Mouse (Mus musculus): ENCODE measurements around the gene Plcl1.

- TF ChIP-seq MAZ (IDR thresholded peaks at IDR 0.05; ENCODE audit: low read depth, low read length) (no peak), ZKSCAN1 (IDR thresholded peaks at IDR 0.05; ENCODE audit: low read depth, low read length) (no peak), POLR2AphosphoS2 (IDR thresholded peaks at IDR 0.05; ENCODE audit: low read length) (no peak), EP300 (IDR thresholded peaks at IDR 0.05; ENCODE audit: low read depth in 1 of 2, low read length in 2 of 2) (no peak), GABPA (IDR thresholded peaks at IDR 0.05; ENCODE audit: low read depth, low read length) (no peak), HCFC1 (IDR thresholded peaks at IDR 0.05; ENCODE audit: low read depth, low read length) (no peak)
Measured at GRCm38 (mm10) chr1:55618617-55619286, 213.0 kb downstream of the Plcl1 start.

Measured in MEL (cell line).